Mouse (Mus musculus) mouse trophoblast stem cell (cell line): ENCODE measurements at regions not wholly inside any gene's neighbourhood (a gene's known extent, or its start where the extent isn't known, plus 50 kb on each side); places are given as distances from the start of the nearest gene placed in this dataset.

Experiments used
- in situ Hi-C, 2 experiments: fragments of 300-500 bp; cut with MseI, MboI; formaldehyde crosslinking; loops; 2 replicates in 1 of 2; 3 replicates in 1 of 2; pipeline ENCODE4 v1.15.1; 2025

- in situ Hi-C loops: loop anchor here in 1 of 2 experiments (25.0 kb wide), 1 partner anchor 306 kb away; the partner anchor contains the start of gene Zfp703
Measured at GRCm38 (mm10) chr8:26680891-26681381, 296.2 kb upstream of the Zfp703 start.

DNA sequence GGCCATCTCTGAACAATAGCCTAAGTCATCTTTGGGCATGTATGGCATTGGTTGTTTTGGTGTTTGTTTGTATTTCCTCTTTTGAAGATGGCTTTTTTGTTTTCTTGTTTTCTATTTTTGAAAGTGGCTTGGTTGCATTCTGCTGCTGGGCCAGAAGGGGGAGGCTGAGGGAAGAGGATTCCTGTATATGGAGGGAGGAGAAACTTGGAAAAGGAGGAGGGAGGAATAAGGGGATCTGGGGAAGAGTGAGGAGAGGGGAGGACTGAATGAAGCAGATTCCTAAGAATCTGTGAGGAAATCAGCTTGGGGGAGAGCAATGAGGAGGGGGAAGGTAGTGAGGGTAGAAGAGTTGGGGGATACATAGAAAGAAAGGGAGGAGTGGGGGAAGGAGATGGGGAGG lies 290.0 kb upstream of the Zfp703 start:
- in situ Hi-C loops: loop anchor here (5.0 to 25.0 kb wide), 2 partner anchors 295 to 300 kb away; partner anchors contain the start of gene Zfp703 (in 1 of the 2)

DNA sequence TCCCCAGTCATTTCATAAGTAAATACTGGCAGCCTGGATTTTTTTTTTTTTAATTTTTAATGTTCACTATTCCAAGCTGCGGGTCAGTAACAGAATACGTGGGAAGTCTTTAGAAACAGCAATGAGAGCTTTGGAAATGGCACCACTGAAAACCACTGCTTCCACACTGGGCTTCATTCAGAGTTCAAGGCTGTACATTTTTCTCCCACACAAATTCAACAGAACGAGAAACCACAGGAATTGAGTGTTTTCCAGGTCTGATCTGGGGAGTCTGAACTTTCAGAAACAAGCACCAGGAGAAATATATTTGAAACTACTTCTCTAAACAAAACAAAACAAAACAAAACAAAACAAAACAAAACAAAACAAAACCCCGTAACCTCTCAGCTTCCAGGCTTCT lies 289.1 kb upstream of the Zfp703 start:
- in situ Hi-C loops: loop anchor here (5.0 to 25.0 kb wide), 2 partner anchors 294 to 299 kb away; partner anchors contain the start of gene Zfp703 (in 1 of the 2)

- in situ Hi-C loops: loop anchor here (5.0 to 25.0 kb wide), 2 partner anchors 293 to 298 kb away; partner anchors contain the start of gene Zfp703 (in 1 of the 2)
Measured at GRCm38 (mm10) chr8:26688745-26689478, 288.2 kb upstream of the Zfp703 start.

DNA sequence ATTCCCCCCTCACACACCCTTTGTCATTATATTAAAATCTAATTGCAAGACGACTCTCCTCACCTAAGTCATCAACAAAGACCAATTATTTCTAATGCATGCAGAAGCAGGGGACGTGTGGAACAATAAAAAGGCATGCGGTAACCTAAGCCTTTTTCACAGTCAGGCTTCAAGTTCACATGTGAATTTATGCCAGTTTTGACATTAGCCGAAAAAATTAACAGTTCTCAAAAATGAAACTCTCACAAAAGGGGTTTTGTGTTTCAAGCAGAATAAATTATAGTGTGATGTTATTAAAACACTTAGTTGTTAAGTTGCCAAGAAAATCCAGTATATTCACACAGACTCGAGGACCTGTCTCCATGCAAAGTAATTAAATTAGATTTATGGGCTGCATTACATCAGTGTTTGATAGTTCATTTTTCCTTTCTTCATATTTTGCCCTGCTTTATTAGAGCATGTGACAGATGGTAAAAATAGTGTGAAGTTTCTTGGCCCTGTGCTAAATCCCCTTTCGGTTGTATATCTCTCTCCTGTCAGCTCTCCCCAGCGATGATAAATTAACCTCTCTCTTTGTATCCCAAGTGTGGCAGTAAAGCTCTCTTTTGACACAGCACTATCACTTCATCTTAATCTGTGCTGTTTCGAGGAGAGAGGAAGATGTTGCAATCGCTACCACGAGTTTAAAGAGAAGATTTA lies 287.5 kb upstream of the Zfp703 start:
- in situ Hi-C loops: loop anchor here (5.0 to 25.0 kb wide), 2 partner anchors 293 to 298 kb away; partner anchors contain the start of gene Zfp703 (in 1 of the 2)

DNA sequence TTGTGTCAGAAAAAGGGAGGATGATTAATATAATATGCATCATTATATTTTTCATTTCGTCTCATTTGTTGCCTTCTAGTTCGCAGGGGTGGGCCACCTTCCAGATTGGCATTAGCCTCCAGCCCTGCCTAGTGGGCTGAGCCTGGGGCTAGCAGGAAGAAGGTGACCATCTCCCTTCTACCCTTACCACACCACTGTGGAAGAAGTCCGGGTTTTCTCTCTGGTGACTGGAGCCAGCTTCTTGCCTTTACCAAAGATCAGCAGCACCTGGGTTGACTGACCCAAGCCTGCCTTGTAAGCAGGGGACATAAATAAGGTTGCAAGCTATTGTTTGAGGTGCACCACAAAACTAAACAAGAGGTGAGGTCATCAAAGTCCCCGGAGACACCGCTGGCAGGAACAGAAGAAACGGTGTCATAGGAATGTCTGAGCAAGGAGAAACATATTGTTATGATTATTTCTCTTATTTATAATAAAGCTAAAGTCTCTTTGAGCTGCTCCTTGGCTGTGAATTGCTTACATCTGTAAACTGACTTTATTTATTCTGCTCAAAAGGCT lies 286.9 kb upstream of the Zfp703 start:
- in situ Hi-C loops: loop anchor here in 1 of 2 experiments (25.0 kb wide), 1 partner anchor 297 kb away; the partner anchor contains the start of gene Zfp703

DNA sequence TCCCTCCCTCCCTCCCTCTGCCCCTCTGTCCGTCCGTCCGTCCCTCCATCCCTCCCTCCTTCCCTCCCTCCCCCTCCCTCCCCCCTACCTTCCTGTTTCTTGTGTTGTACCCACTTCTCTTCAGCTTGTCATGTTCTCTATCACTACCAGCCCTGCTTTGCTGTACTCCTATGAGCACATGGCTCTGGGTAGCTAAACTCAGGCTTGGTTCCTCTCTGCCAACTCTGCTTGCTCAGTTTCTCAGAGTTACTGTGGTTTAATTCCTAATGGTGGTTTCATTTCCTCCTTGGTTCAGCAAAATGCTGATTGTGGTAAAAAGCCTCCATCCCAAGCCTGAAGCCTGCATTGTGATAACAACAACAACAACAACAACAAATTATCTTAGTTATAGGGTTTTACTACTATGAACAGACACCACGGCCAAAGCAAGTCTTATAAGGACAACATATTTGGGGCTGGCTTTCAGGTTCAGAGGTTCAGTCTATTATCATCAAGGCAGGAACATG lies 279.5 kb upstream of the Zfp703 start:
- in situ Hi-C loops: loop anchor here in 1 of 2 experiments (25.0 kb wide), 1 partner anchor 290 kb away; the partner anchor contains the start of gene Zfp703

GRCm38 (mm10) chr8:26698580-26698979 lies 278.5 kb upstream of the Zfp703 start:
- in situ Hi-C loops: loop anchor here in 1 of 2 experiments (25.0 kb wide), 1 partner anchor 289 kb away; the partner anchor contains the start of gene Zfp703

DNA sequence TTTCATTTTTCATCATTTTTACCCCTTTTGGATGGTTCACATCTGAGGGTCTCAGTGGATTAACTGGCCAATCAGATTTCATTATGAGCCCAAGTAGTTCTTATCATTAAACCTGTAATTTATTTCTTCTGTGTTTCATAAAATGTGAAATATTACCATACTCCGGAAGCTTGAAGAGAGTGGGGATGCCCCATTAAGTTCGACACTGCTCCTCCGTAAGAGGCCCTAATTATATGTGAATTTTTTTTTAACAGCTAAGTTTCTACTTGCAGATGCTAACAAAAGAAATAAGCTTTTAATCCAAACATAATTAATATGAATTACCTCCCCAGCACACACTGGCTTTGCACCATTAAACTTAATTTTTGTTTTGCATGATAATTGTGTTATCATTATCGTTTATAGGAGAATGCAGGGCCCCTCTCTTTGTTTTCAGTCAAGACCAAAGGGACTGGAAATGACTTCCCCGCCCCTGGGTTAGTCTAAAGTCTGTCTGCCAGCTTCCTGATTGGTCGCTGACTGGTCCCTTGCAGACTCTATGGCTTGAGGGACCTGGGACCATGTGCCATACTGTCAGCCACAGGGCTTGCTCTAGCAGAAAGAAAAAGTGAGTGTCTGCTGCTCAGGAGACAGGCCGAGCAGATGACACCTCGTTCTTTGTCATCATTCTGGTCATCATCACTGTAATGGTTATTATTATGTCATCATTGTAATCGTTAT lies 270.9 kb upstream of the Zfp703 start:
- in situ Hi-C loops: no loop called here

DNA sequence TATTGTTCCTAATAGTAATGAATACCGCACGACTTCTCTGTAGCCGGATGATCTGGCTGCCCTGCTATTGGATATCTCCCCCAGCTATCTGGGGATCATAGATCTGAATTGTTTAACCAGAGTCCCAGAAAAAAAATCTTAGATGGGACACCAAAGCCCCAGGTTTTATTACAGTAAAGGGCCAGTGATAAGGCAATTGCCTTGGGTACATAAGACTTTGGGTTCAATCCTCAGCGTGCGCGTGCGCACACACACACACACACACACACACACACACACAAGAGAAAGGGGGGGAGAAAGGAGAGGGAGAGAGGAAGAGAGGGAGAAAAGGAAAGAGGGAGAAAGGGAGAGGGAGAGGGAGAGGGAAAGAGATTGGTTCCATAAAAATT lies 270.4 kb upstream of the Zfp703 start:
- in situ Hi-C loops: no loop called here

DNA sequence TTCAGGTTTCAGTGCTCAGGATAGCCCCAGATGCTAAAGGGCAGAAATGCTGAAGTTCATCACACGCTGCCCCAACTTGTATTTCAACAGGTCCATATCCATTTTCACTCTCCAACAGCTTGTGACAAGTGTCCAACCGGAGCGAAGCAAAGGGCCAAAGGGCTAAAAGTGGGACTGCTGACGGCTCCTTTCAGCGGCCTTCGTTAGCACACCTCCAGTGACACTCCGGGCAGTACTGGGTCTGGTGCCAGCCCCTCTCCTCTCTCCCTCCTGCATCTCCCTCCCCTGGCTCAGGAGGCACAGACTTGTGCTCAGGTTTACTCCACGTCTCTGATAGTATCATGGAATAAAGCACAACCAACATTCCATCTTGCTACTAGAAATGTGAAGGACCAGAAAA lies 263.3 kb upstream of the Zfp703 start:
- in situ Hi-C loops: no loop called here

GRCm38 (mm10) chr8:26714714-26715113 lies 262.4 kb upstream of the Zfp703 start:
- in situ Hi-C loops: no loop called here

DNA sequence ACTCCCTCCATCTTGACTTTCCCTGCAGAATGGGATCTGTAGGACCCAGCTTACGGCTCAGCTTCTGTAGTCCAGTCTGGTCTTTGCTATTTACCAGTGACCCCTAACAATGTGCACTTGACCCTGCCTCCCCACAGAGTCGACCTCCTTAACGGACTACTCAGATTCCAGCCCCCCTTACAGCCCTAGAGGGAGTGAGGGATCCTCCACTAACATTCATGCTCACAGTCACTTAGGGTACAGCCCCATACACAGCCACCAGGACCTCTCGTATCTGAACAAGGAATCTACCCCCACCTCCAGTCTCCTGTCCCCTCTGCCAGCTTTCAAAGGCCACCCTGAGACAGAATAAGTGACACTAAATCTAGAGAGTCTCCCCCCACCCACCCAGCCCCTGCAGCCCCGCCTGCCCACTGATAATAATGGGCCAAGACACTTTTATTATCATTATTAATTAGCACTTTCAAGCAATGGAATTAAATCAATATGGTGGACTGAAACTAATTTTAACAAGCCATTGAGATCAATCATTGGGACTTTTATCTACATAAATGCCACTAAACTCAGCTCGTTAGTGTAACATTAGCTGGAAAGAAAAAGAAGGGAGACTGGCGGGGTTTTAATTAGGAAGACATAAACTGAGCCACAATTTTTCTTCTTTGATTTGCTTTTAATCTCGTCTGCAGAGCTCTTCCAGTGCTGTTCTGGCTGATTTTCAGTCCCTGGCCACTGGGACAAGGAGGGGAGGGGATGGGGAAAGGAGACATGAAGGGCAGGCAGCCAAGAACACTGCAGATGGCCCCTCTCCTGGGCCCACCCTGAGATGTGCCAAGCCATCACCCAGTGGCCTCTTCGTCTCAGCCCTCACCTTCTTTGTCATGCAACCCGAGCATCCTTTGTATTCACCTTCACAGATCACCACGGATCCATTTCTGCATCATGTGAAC lies 258.4 kb upstream of the Zfp703 start:
- in situ Hi-C loops: no loop called here

GRCm38 (mm10) chr8:26722766-26723165 lies 254.4 kb upstream of the Zfp703 start:
- in situ Hi-C loops: no loop called here

DNA sequence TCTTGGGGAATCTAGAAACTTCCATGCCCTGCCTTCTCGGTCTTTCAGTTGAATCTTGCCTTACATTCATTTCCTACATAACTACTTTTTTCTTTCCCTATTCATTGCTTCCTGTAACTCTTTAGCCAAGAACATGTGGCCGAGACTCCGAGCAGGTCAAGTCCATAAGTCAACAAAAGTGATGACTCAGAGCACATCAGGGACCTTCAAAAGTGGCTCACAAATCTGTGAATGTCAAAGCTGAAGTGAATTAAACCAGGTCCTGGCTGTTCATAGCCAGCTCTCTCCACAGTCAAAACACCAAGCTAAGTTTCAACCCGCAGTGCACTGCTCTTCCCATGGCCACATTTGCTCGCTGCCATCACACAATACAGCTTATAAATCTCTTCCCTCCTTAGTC lies 252.5 kb upstream of the Zfp703 start:
- in situ Hi-C loops: no loop called here

GRCm38 (mm10) chr8:26725521-26725920 lies 251.6 kb upstream of the Zfp703 start:
- in situ Hi-C loops: no loop called here

DNA sequence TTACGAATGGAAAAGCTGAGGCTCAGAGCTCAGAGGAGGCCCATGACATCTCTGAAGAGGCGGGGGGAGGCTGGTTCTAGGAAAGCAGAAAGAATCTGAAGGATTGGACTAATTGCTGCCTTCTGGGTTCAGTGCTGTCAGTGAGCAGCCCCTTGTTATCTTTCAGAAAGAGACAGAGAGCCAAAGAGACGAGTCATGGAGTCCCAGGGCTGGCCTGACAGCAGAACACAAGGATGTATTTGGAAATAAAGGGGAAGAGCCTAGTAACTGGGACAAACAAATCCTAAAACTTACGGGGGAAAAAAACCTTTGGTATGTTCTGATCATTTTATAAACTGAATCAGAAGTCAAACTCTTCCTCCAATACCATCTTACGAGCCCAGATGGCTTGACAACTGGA lies 247.8 kb upstream of the Zfp703 start:
- in situ Hi-C loops: no loop called here

GRCm38 (mm10) chr8:26731111-26731510 lies 246.0 kb upstream of the Zfp703 start:
- in situ Hi-C loops: no loop called here

DNA sequence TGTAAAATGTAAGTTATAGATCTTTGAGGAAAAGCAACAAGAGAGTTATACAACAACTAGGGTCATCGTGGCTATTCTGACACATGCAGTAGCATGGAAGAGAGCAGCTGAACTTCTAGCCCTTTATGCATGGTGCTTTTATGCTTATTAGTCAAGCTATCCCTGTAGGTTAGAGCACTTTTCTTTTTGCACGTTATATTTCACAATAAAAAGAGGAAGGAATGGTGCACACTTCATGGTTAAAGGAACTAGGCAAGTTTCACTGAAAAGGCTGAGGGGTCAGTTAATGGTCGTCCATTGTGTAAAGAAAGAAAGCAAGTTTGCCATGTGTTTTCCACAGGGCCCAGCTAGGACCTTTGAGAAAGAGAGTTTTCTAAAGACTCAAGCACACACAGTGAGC lies 232.7 kb upstream of the Zfp703 start:
- in situ Hi-C loops: no loop called here

- in situ Hi-C loops: no loop called here
Measured at GRCm38 (mm10) chr8:26746811-26747210, 230.3 kb upstream of the Zfp703 start.
